Mouse (Mus musculus) forebrain, embryonic 12.5 days (tissue): ENCODE measurements around the gene Rbm5. TPM values are rescaled to one million over a fixed set of nuclear protein-coding genes. Genes with fewer than 3 reads are reported as not detected.

Experiments
- ATAC-seq: fragments of 200-750 bp; cut with Nextera tagmentation; 2 replicates; pipeline ENCODE4 v1.8.0; 2017; ENCODE audit warnings: moderate TSS enrichment; ENCODE audit not compliant: low FRiP score
- H3K27ac ChIP-seq: fragments of 300-500 bp; sonication (generic); 2 replicates; pipeline ENCODE4 v1.5.1; 2016; ENCODE audit warnings: mild to moderate bottlenecking
- H3K27me3 ChIP-seq: fragments of 300-500 bp; sonication (generic); 2 replicates; pipeline ENCODE4 v1.6.1; 2016; ENCODE audit warnings: mild to moderate bottlenecking
- H3K36me3 ChIP-seq: fragments of 300-500 bp; sonication (generic); replicated peaks from 2 replicates; pipeline ENCODE4 v1.6.1; 2016; ENCODE audit warnings: mild to moderate bottlenecking
- H3K4me1 ChIP-seq: fragments of 300-500 bp; sonication (generic); 2 replicates; pipeline ENCODE4 v1.6.1; 2016
- H3K4me2 ChIP-seq: fragments of 300-500 bp; sonication (generic); 2 replicates; pipeline ENCODE4 v1.6.1; 2016; ENCODE audit warnings: mild to moderate bottlenecking, moderate library complexity
- H3K4me3 ChIP-seq: fragments of 300-500 bp; sonication (generic); replicated peaks from 2 replicates; pipeline ENCODE4 v1.5.1; 2016; ENCODE audit warnings: mild to moderate bottlenecking
- H3K9ac ChIP-seq: fragments of 300-500 bp; sonication (generic); 2 replicates; pipeline ENCODE4 v1.6.1; 2016; ENCODE audit warnings: mild to moderate bottlenecking
- H3K9me3 ChIP-seq: fragments of 300-500 bp; sonication (generic); 2 replicates; pipeline ENCODE4 v1.6.1; 2016
- WGBS: fragments of 180-500 bp; shearing (Covaris S2); methylation state at CpG from one replicate; pipeline ENCODE4 v1.1.7; 2016; 5-methylcytosine and 5-hydroxymethylcytosine counted together
- polyA plus RNA-seq: library from polyadenylated mRNA; unstranded; fragments of >200 nt; fragmentation: Nextera tagmentation; extraction: Ambion mirVana; gene quantifications from 2 replicates; pipeline ENCODE4 v1.2.1, GENCODE M21; 2016

Gene Rbm5
- polyA plus RNA-seq, 1 experiment from 2014 or later: 232 TPM

DNA sequence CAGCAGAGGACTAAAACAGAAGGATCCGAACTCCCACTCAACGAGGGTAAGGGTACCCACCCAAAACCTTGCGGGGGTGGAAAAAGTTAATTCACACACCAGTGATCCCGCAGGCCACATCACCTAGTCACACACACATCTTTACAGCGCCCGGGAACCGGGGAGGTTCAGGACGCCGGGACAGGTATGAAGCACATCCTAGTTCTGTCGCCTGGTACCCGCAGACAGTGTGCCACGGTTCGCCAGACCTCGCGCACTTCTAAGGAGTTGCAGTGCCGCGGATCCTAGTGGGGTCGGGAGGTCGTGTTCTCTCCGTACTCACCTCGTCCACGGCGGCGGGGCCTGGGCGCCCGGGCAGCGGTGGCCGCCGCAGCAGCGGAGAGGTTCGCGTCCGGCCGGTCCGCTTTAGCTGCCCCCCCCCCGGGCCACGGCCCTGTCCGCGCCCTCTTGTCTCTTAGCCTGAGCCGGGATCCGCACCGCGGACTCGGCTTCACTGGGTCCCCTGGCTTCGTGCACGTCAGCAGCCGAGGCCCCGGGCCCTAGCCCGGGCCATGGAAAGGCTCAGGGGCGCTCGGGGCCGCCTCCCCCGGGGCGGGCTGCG is 61.6 kb downstream of the Rbm5 start:
- Histone ChIP-seq H3K4me2 (peak overlapping the region; percentile 97), H3K9ac (peak overlapping the region; percentile 84), H3K4me3 (peak overlapping the region; percentile 69), H3K27ac (peak overlapping the region; percentile 80), H3K27me3 (peaks cover 67% of the 10 kb centered on the region), H3K36me3 (peaks cover 3% of the 10 kb centered on the region; the same call in 1 of the 2 replicates), H3K4me1 (peaks cover 61% of the 10 kb centered on the region), H3K9me3 (no peaks in the 10 kb centered on the region)
- under 1% methylated on average over 54 of the region's 55 CpGs for WGBS
- no peak for ATAC-seq

DNA sequence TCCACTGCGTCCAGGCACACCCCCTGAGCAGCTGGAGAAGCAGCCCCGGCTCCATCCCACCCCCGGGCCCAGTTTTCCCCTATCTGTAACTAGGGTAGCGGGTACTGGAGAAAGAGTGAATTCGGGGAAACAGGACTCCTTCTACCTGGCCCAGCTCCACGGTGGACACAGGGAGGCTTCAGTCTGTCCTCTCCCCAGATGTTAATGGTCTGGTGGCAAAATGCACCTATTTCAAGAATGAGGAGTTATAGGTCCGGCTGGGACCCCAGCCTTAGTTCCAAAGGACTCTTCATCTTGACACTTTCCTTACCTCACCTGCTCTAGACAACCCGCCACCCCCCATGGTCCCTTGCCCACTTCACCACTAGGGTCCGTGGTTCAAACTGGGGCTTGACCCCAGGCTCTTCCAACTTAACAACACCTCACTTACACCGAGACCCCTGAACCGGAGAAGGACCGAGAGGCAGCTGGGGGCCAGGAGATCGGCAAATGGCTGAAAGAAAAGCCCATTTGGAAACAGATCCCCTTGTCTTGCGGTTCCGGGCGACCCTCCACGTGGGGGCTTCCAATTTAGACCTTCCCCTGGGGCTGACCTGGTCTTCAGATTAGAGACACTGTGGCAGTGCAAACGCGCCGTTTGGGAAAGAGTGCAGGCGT is 62.2 kb downstream of the Rbm5 start:
- peak overlapping the region; percentile 84 for H3K9ac ChIP-seq
- no peak for ATAC-seq
- peaks cover 70% of the 10 kb centered on the region for H3K27me3 ChIP-seq
- peak overlapping the region; percentile 97 for H3K4me2 ChIP-seq
- no peaks in the 10 kb centered on the region for H3K9me3 ChIP-seq
- H3K4me3 ChIP-seq: peak overlapping the region; percentile 69
- 4% methylated on average over 21 of the region's 21 CpGs for WGBS
- H3K27ac ChIP-seq: peak overlapping the region; percentile 80
- peaks cover 3% of the 10 kb centered on the region; the same call in 1 of the 2 replicates for H3K36me3 ChIP-seq
- H3K4me1 ChIP-seq: peaks cover 58% of the 10 kb centered on the region

DNA sequence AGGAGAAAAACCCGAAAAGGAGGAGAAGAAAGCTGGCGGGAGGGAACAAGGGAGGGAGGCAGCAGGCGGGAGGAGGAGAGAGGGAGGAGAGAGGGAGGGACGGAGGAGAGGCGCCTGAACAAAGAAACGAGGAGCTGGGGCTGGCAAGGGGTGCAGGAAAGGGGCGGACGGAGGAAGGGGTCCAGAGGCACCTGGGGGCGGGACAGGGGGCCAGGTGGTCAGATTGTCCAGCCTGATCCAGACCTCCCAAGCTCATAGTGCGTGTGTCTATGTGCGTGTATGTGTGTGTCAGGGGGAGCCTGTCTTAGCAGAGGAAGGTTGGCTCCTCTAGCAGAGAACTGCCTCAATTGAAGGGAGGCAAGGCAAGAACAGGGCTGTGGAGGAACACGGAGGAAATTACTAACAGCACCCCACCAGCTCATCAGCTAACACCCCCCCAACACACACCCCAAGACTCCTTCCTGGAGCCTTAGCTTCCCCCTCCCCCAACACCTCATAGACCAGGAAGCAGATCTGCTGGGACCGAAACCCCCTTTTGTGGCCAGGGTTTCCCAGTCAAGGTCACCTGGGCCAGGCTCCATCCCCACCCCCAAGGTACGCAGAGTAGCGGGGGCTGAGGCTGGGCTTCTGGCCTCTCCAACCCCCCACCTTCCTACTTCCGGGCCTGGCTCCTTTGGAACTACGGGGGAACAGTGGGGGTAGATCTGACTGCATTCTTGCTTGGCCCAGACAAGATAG is 62.9 kb downstream of the Rbm5 start:
- H3K9ac ChIP-seq: peak overlapping the region; percentile 84
- H3K27me3 ChIP-seq: peaks cover 73% of the 10 kb centered on the region
- peak overlapping the region; percentile 80 for H3K27ac ChIP-seq
- peak overlapping the region; percentile 69 for H3K4me3 ChIP-seq
- H3K4me2 ChIP-seq: peak overlapping the region; percentile 97
- H3K36me3 ChIP-seq: peaks cover 3% of the 10 kb centered on the region; the same call in 1 of the 2 replicates
- peaks cover 59% of the 10 kb centered on the region for H3K4me1 ChIP-seq
- H3K9me3 ChIP-seq: no peaks in the 10 kb centered on the region
- 1% methylated on average over 17 of the region's 17 CpGs for WGBS
- 0 out of 2 replicates have a peak, but pooled peaks have one; percentile 30 for ATAC-seq

DNA sequence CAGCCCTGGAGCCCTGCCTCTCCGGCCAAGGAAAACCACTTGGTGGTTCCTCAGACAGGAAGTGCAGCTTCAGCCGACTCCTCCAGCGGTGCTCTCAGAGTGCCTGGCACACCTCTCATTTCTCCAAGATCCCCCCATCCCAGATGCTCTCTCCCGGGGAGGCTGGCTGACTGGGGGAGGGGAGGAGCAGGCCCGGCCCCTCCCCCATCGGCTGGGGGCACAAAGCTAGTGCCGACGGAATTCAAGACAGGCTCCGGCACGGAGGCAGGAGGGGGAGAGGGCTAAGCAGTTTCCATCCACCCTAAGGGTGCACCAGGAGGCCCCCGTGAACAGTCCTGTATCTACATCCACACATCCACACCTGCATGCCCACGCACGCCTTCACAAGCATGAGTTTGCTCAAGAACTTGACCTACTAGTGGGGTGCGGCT is 64.0 kb downstream of the Rbm5 start:
- H3K9me3 ChIP-seq: no peaks in the 10 kb centered on the region
- WGBS: 3% methylated on average over 14 of the region's 14 CpGs
- peaks cover 76% of the 10 kb centered on the region for H3K27me3 ChIP-seq
- H3K36me3 ChIP-seq: peaks cover 11% of the 10 kb centered on the region; the same call in 1 of the 2 replicates
- peak overlapping the region; percentile 97 for H3K4me2 ChIP-seq
- peaks cover 69% of the 10 kb centered on the region for H3K4me1 ChIP-seq
- peak overlapping the region; percentile 84 for H3K9ac ChIP-seq
- peak overlapping the region; percentile 80 for H3K27ac ChIP-seq
- peak overlapping the region; percentile 69 for H3K4me3 ChIP-seq
- 0 out of 2 replicates have a peak, but pooled peaks have one; percentile 25 for ATAC-seq

DNA sequence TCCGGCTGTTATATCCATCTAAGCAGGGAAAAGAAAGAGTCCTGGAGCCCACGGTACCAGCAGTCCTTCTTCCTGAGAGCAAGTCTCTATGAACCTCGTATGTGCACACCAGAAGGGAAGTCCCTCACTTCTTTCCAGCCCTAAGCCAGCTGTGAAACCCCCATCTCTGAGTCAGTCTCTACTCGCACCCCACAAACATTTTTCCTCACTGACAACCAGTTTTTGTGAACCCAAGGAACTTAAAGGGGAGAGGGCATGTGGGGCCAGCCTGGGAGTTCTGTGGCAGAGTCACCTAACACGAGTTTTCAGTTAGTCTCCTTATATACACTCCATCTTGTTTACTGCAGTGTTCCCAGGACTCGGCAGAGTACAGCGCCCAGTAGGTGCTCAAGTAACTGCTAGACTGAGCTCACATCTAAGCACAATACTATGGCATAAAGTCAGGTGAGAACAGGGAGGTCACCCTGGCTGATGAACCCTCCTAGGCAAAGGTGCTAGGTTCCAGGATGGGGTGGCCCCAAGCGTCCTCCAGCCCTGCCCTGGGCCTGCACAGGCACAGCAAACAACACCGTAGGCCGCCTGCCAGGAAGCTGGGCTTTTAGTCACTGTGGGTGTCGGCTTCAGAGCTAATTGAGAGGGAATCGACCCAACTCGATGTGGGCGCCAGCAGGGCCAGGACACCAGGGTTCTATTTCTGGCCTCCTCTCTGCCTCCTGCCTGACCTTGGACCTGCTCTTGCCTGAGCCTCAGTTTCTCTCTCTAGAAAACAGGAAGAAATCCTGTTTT is 67.3 kb downstream of the Rbm5 start:
- no peak overlapping the region for H3K4me3 ChIP-seq
- WGBS: 71% methylated on average over 14 of the region's 14 CpGs
- no peak overlapping the region for H3K9ac ChIP-seq
- ATAC-seq: no peak
- no peaks in the 10 kb centered on the region for H3K9me3 ChIP-seq
- peaks cover 86% of the 10 kb centered on the region for H3K4me1 ChIP-seq
- H3K27ac ChIP-seq: no peak overlapping the region
- no peak overlapping the region for H3K4me2 ChIP-seq
- H3K27me3 ChIP-seq: peaks cover 59% of the 10 kb centered on the region
- peaks cover 11% of the 10 kb centered on the region; the same call in 1 of the 2 replicates for H3K36me3 ChIP-seq

DNA sequence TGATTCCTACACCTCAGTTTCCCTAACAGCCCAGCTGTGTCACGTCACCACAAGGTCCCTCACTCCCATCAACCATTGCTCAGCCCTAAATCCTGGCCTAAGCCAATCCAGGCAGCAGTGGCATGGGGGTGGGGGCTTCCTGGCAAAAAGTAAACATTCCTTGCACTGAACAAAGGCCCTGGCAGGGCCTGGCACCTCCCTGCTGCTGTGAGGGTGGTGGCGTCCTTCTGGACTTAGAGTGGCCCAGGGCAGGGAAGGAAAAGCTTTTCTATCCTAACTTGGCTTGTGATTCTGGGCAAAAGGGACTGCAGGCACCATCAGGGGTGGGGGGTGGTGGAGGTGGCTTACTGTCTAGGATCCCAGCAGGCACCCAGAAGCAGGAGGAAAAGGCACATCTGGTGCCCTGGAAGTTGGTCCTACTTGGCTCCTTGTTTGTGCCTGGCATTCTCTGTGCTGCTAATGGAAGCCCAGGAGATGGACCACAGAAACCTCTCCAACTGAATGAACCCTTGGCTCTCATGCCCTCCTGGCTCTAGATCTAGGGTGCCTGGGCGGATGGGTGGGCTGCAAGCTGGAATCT is 68.1 kb downstream of the Rbm5 start:
- Histone ChIP-seq H3K4me3 (no peak overlapping the region), H3K4me1 (peaks cover 86% of the 10 kb centered on the region), H3K27ac (no peak overlapping the region), H3K4me2 (no peak overlapping the region), H3K27me3 (peaks cover 51% of the 10 kb centered on the region), H3K9ac (peak overlapping the region; percentile 17; the same call in 1 of the 2 replicates), H3K36me3 (peaks cover 11% of the 10 kb centered on the region; the same call in 1 of the 2 replicates), H3K9me3 (no peaks in the 10 kb centered on the region)
- no peak for ATAC-seq
- 89% methylated on average over 3 of the region's 3 CpGs for WGBS

DNA sequence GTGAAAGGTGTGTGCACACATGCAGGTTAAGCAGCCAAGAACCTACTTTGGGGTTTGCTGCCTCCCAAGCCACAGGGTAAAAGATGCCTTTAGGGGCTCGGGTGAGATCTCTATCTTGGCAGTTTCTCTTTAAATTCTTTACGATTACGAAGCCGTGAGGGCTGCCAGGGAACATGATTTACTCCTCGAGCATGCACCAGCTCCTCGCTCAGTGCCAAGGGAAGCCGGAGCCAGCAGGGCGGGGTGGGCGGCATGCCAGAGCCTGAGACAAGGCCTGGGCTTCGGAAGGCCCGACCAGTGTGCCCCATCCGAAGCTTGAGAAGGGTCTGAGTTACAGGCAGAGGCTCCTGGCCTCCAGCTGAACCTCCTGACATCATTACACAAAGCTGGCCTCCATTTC is 69.2 kb downstream of the Rbm5 start:
- no peaks in the 10 kb centered on the region for H3K9me3 ChIP-seq
- H3K9ac ChIP-seq: no peak overlapping the region
- peaks cover 44% of the 10 kb centered on the region for H3K27me3 ChIP-seq
- no peak for ATAC-seq
- 78% methylated on average over 12 of the region's 12 CpGs for WGBS
- no peak overlapping the region for H3K4me2 ChIP-seq
- peaks cover 11% of the 10 kb centered on the region; the same call in 1 of the 2 replicates for H3K36me3 ChIP-seq
- peaks cover 86% of the 10 kb centered on the region for H3K4me1 ChIP-seq
- no peak overlapping the region for H3K27ac ChIP-seq
- no peak overlapping the region for H3K4me3 ChIP-seq

DNA sequence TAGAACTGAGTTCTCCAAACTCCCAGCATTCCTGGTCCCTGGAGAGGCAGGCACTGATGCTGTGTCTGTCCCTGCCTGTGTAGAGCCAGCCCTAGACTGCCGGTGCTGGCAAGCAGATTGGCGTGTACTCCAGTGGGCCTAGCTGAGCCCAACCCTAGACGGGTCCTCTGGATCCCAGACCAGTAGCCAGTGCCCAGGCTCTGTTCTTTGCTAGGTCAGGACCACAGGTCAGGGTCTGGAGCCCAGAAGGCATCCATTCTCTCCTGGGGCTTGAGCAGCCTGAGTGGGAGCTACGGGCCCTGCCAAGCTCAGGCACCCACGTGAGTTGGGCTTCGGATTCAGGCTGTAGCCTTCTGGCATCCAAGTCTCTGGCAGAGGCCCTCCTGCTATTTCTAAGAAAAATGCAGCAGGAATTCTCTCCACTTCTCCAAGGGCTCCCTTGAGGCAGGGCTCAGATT is 70.7 kb downstream of the Rbm5 start:
- Histone ChIP-seq H3K36me3 (peaks cover 11% of the 10 kb centered on the region; the same call in 1 of the 2 replicates), H3K9ac (peak overlapping the region; percentile 2; the same call in 1 of the 2 replicates), H3K4me2 (no peak overlapping the region), H3K9me3 (no peaks in the 10 kb centered on the region), H3K4me3 (no peak overlapping the region), H3K27me3 (peaks cover 38% of the 10 kb centered on the region), H3K4me1 (peaks cover 86% of the 10 kb centered on the region), H3K27ac (no peak overlapping the region)
- 27% methylated on average over 6 of the region's 6 CpGs for WGBS
- ATAC-seq: no peak

DNA sequence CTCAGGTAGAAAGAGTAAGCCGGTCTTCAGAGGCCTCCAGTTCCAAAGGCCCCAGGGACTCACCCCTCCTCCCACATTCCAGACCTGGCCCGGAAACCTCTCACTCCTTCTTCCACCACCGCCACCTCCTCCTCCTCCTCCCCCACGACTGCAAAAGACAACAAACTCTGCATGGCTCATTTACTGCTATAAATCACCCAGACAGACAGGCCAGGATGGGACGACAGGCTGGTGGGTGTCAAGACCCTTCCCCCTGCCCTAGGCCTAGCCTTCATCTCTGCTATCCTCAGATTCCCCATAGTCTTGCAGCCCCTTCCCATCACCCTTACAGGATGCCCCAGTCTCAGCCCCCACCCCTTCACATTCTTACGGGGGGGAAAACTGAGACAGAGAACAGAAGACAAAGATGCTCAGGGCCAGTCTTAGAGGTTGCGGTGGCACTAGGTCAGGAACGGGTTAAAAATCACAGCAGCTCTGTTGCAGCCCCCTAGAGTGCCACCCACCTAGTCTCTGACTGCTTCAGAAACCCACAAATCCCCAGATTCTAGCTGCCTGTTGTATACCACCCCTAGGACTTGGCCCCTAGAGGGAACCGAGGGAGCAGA is 71.3 kb downstream of the Rbm5 start:
- no peak overlapping the region for H3K4me3 ChIP-seq

DNA sequence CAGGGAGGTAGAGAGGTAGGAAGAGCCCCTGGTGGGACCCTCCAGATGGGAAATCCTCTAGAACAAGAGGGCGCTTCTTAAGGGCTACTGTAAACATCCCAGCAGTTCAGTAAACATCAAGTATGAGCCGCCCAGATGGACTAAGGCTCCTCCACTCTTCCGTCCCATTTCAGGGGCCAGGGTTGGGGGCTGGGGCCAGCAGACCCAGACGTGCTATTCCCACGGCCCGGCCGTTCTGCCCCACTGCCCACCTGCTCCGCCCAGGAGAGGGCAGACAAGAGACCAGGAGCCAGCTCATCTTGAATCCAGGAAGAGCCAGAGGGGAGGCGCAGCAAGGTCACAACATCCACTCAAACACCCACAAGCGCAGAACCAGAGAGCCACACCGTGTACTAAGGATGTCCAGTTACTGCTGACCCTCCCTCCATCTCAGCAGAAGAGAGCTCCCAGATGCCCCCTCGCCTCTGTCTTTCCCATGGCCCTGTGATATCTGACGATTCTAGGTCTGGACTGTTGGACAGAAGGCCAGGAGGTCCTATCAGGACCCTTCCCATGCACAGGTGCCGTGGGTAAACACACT is 72.1 kb downstream of the Rbm5 start:
- Histone ChIP-seq H3K9me3 (no peaks in the 10 kb centered on the region), H3K27me3 (peaks cover 32% of the 10 kb centered on the region), H3K4me3 (0 out of 2 replicates have a peak overlapping the region, but pooled peaks have one; percentile 5), H3K4me1 (peaks cover 86% of the 10 kb centered on the region), H3K27ac (peak overlapping the region; percentile 42; the same call in 1 of the 2 replicates), H3K4me2 (peak overlapping the region; percentile 31), H3K36me3 (0 out of 2 replicates have a peak, but pooled peaks cover 8% of the 10 kb centered on the region), H3K9ac (no peak overlapping the region)
- ATAC-seq: peak; percentile 18; the same call in 1 of the 2 replicates
- WGBS: 10% methylated on average over 14 of the region's 14 CpGs

More for the DNA sequence above, 71.3 kb downstream of the Rbm5 start:
- ATAC-seq: no peak
- 3% methylated on average over 9 of the region's 9 CpGs for WGBS
- no peaks in the 10 kb centered on the region for H3K9me3 ChIP-seq
- H3K36me3 ChIP-seq: 0 out of 2 replicates have a peak, but pooled peaks cover 8% of the 10 kb centered on the region
- H3K4me1 ChIP-seq: peaks cover 85% of the 10 kb centered on the region
- peaks cover 36% of the 10 kb centered on the region for H3K27me3 ChIP-seq
- H3K4me2 ChIP-seq: peak overlapping the region; percentile 26
- no peak overlapping the region for H3K9ac ChIP-seq
- H3K27ac ChIP-seq: no peak overlapping the region
